Mouse (Mus musculus): ENCODE results near the gene 1700018B08Rik. TPM values are rescaled to one million over a fixed set of nuclear protein-coding genes. Genes with fewer than 3 reads are reported as not detected.

The 1700018B08Rik gene
- polyA plus RNA-seq, 1 experiment from 2014 or later, result not detected

DNA sequence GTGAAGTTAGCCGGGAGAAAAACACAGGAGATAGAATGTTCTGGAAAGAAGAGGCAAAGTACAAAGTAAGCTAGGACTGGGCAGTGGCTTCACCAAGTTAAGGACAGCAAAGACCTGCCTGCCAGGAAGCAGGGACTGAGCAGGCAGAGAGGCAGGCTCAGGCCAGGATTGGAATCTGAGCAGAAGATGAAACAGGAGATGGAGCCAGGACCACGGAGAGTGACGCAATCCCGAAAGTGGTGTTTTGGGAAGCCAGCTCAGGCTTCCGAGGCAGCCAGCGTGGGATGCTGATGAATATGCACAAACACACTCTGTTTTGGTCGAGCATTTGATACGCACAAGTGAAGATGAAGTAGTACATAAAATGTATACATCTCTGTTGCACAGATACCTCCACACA lies 39.5 kb upstream of the 1700018B08Rik start:
- H3K27me3 ChIP-seq (replicated peaks; ENCODE audit: control insufficient read depth, insufficient read depth, low read length), result no peaks in the 10 kb centered on the region
- DNase-seq (ENCODE audit: low spot score) (no peak), ATAC-seq (no peak)
- no peak overlapping the region for H3K4me2 ChIP-seq (ENCODE audit: low read length)
- H3K4me1 ChIP-seq (ENCODE audit: control insufficient read depth, insufficient read depth, low read length), result peaks cover 3% of the 10 kb centered on the region; the same call in 1 of the 2 replicates
- no peak overlapping the region for H3K27ac ChIP-seq (ENCODE audit: low read depth, low read length)
- no peak overlapping the region for H3K9ac ChIP-seq (ENCODE audit: low read length)
- no peaks in the 10 kb centered on the region for H3K9me3 ChIP-seq (replicated peaks; ENCODE audit: control insufficient read depth, low read length)
- H3K4me3 ChIP-seq (ENCODE audit: low read depth, low read length), result no peak overlapping the region
- WGBS, result 65% methylated on average over 8 of the region's 8 CpGs
- no peaks in the 10 kb centered on the region for H3K36me3 ChIP-seq (ENCODE audit: control insufficient read depth, insufficient read depth, low read length)

DNA sequence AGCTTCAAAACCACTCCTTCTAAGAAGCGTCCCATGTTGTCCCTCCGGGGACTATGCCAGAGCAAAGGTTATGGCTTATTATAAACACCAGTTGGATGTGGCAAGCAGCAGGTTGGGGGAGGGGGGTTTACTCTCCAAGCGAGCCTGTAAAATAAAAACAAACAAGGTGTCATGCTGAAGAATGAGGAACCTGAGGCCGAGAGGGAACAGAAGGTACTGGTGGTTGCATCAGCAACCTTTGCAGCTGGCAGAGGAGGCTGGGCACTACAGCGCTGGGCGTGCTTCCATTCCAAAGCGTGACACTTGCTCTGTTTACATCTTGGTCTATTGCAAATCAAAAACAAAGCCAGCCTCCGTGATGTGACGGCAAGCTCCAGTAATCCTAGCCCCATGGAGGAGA lies 36.3 kb upstream of the 1700018B08Rik start:
- Histone ChIP-seq H3K4me3 (ENCODE audit: low read depth, low read length) (no peak overlapping the region), H3K36me3 (ENCODE audit: control insufficient read depth, insufficient read depth, low read length) (no peaks in the 10 kb centered on the region), H3K4me1 (ENCODE audit: control insufficient read depth, insufficient read depth, low read length) (peaks cover 12% of the 10 kb centered on the region), H3K9me3 (replicated peaks; ENCODE audit: control insufficient read depth, low read length) (no peaks in the 10 kb centered on the region), H3K27me3 (replicated peaks; ENCODE audit: control insufficient read depth, insufficient read depth, low read length) (no peaks in the 10 kb centered on the region), H3K27ac (ENCODE audit: low read depth, low read length) (no peak overlapping the region), H3K4me2 (ENCODE audit: low read length) (no peak overlapping the region), H3K9ac (ENCODE audit: low read length) (no peak overlapping the region)
- ATAC-seq, result no peak
- no peak for DNase-seq (ENCODE audit: low spot score)
- WGBS, result 46% methylated on average over 9 of the region's 9 CpGs

DNA sequence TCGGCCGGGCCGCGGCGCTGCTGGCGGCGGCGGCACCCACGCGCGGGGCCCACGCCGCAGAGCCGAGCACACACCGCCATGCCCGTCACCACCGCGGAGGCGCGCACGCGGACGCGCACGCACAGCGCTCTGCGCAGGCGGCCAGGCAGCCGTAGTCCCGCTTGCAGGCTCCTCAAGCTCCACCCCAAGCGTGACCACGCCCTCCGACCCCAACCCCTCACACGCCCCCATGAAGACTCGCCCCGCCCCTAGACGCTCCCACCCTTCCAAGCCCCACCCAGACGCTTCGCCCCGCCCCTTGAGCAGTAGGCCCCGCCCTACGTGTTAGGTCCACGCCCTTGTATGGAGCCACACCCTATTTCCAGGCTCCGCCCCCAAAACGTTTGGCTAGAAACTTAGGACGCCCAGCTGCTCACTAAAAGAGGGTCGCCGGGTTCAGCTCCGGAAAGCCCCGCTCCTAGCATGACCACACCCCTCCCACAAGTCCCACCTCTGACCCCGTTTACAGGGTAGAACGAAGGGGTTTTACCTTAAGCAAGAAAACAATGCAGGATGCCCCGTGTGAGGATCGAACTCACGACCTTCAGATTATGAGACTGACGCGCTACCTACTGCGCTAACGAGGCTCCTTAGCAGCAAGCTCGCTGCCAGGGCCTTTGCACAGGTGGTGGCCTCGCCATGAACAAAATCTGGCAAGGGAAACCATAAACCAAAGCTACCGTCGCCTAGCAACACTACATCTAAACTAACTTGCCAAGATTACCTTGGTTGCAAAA lies 34.7 kb upstream of the 1700018B08Rik start, which contains the start of gene Fbxo31:
Fbxo31 (minus strand) TSS at position 131 of the 776 bp plus-strand sequence.
- H3K4me3 ChIP-seq (ENCODE audit: low read depth, low read length), result peak within 1 kb of the TSS; percentile 87
- peak within 1 kb of the TSS; percentile 55; the same call in 1 of the 2 replicates for H3K27ac ChIP-seq (ENCODE audit: low read depth, low read length)
- DNase-seq (ENCODE audit: low spot score) (peak; percentile 94), ATAC-seq (peak; percentile 94)
- no peaks in the 10 kb centered on the region for H3K27me3 ChIP-seq (replicated peaks; ENCODE audit: control insufficient read depth, insufficient read depth, low read length)
- under 1% methylated on average over 41 of the region's 63 CpGs for WGBS
- H3K9ac ChIP-seq (ENCODE audit: low read length), result peak within 1 kb of the TSS; percentile 87
- peak within 1 kb of the TSS; percentile 80 for H3K4me2 ChIP-seq (ENCODE audit: low read length)
- no peaks in the 10 kb centered on the region for H3K9me3 ChIP-seq (replicated peaks; ENCODE audit: control insufficient read depth, low read length)
- no peaks in the 10 kb centered on the region for H3K36me3 ChIP-seq (ENCODE audit: control insufficient read depth, insufficient read depth, low read length)
- peaks cover 12% of the 10 kb centered on the region for H3K4me1 ChIP-seq (ENCODE audit: control insufficient read depth, insufficient read depth, low read length)

DNA sequence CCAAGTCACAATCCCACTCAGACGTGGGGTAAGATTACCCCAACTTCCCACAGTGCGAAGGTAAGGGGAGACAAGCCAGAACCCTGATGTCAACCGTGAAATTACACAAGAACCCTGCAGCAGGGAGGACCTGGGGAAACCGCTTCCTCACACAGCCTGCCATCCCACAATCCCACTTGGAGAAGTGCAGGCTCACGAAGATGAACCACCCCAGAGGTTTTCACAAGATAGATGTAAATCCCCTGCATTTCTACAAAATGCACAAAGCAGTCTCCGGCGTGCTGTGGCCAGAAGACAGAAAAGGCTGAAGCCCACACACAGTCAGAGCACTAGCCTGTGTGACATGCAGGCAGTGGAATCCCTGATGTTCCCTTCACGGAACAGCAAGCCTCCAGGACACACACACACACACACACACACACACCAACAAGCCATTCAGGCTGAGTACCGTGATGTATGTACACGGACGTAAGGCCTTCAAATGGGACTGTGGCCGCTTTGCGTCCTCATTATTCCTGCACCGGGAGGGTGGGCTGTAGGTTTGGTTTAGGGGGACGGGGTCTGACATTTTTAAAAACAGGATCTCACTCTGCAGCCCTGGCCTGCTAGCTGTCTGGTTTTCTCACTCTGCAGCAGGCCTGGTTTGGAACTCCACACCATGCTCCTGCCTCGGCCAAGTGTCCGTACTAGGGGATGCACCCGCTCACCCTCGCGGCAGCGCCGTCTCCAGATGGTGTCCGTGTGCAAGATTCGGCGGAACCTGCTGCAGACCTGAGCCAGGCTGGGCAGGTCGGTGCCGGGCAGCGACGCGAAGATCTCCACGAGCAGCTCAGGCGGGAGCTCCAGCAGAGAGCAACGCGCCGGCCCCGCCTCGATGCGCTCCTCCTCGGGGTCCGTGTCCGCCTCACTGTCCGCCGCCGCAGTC lies 33.9 kb upstream of the 1700018B08Rik start:
- peak overlapping the region; percentile 87 for H3K4me3 ChIP-seq (ENCODE audit: low read depth, low read length)
- 2% methylated on average over 44 of the region's 44 CpGs for WGBS
- H3K4me2 ChIP-seq (ENCODE audit: low read length), result peak overlapping the region; percentile 80
- ATAC-seq (peak; percentile 26), DNase-seq (ENCODE audit: low spot score) (peak; percentile 51)
- H3K4me1 ChIP-seq (ENCODE audit: control insufficient read depth, insufficient read depth, low read length), result peaks cover 12% of the 10 kb centered on the region
- no peaks in the 10 kb centered on the region for H3K36me3 ChIP-seq (ENCODE audit: control insufficient read depth, insufficient read depth, low read length)
- H3K9me3 ChIP-seq (replicated peaks; ENCODE audit: control insufficient read depth, low read length), result no peaks in the 10 kb centered on the region
- peak overlapping the region; percentile 87 for H3K9ac ChIP-seq (ENCODE audit: low read length)
- no peaks in the 10 kb centered on the region for H3K27me3 ChIP-seq (replicated peaks; ENCODE audit: control insufficient read depth, insufficient read depth, low read length)
- peak overlapping the region; percentile 55; the same call in 1 of the 2 replicates for H3K27ac ChIP-seq (ENCODE audit: low read depth, low read length)

DNA sequence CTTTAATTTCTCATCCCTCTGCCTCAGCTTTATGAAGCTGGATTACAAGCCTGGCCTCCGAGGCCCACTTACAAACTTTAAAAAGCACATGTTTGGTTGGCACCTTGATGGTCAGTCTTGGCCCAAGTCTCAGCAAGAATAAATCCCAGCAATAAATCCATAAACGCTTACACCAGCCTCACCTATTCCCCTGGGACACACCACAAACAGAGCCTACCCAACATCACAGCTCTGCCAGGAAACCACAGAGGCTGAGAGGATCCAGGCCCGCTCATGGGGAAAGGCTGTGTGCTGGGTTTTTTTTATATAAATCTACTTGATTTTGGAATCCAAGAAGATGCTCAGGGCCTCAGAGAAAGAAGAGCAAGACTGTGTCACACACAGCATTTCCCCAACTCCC lies 31.5 kb upstream of the 1700018B08Rik start:
- Histone ChIP-seq H3K4me1 (ENCODE audit: control insufficient read depth, insufficient read depth, low read length) (peaks cover 12% of the 10 kb centered on the region), H3K27ac (ENCODE audit: low read depth, low read length) (no peak overlapping the region), H3K4me3 (ENCODE audit: low read depth, low read length) (no peak overlapping the region), H3K9me3 (replicated peaks; ENCODE audit: control insufficient read depth, low read length) (no peaks in the 10 kb centered on the region), H3K4me2 (ENCODE audit: low read length) (no peak overlapping the region), H3K36me3 (ENCODE audit: control insufficient read depth, insufficient read depth, low read length) (no peaks in the 10 kb centered on the region), H3K27me3 (replicated peaks; ENCODE audit: control insufficient read depth, insufficient read depth, low read length) (no peaks in the 10 kb centered on the region), H3K9ac (ENCODE audit: low read length) (no peak overlapping the region)
- 90% methylated on average over 3 of the region's 3 CpGs for WGBS
- DNase-seq (ENCODE audit: low spot score), result no peak
- no peak for ATAC-seq

DNA sequence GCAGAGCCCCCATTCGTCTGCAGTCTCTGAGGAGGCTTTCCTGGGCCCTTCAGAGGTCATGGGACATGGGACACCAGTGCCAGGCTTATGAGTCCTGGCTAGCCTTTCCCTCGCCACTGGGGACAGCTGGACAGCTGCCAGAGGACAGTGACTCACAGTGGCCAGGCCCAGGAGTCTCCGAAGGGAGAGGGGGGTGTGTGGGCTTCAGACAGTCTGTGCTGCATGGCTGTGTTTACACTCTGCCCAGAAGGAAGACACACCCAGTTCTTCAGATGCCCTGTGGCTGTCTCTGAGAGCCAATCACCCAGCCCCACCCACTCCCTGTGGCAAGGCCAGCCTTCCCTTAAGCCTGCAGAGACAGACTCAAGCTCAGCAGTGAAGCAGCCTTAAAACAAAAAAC lies 29.2 kb upstream of the 1700018B08Rik start:
- Histone ChIP-seq H3K4me2 (ENCODE audit: low read length) (no peak overlapping the region), H3K4me3 (ENCODE audit: low read depth, low read length) (no peak overlapping the region), H3K9me3 (replicated peaks; ENCODE audit: control insufficient read depth, low read length) (no peaks in the 10 kb centered on the region), H3K4me1 (ENCODE audit: control insufficient read depth, insufficient read depth, low read length) (peaks cover 12% of the 10 kb centered on the region), H3K36me3 (ENCODE audit: control insufficient read depth, insufficient read depth, low read length) (no peaks in the 10 kb centered on the region), H3K9ac (ENCODE audit: low read length) (no peak overlapping the region), H3K27me3 (replicated peaks; ENCODE audit: control insufficient read depth, insufficient read depth, low read length) (no peaks in the 10 kb centered on the region), H3K27ac (ENCODE audit: low read depth, low read length) (no peak overlapping the region)
- WGBS, result 40% methylated on average over 3 of the region's 3 CpGs
- ATAC-seq (no peak), DNase-seq (ENCODE audit: low spot score) (no peak)

DNA sequence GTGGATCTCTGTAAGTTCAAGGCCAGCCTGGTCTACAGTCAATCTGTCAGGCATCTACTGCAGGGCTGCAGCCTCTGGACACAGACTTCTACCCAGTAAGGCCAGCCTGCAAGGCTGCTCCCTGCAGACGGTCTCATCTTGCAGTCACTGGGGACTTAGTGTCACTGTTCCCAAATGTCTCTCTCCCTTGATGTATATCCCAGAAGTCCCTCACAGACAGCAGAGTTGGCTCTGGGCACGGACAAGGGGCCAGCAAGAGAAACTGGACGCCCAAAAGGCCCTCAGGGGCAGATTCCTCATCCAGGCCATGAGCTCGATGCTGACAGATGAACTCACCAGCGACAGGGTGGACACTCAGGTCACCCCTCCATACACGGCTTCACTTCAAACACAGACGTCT lies 28.0 kb upstream of the 1700018B08Rik start:
- no peaks in the 10 kb centered on the region for H3K36me3 ChIP-seq (ENCODE audit: control insufficient read depth, insufficient read depth, low read length)
- DNase-seq (ENCODE audit: low spot score) (no peak), ATAC-seq (no peak)
- no peaks in the 10 kb centered on the region for H3K27me3 ChIP-seq (replicated peaks; ENCODE audit: control insufficient read depth, insufficient read depth, low read length)
- peaks cover 6% of the 10 kb centered on the region for H3K4me1 ChIP-seq (ENCODE audit: control insufficient read depth, insufficient read depth, low read length)
- 84% methylated on average over 7 of the region's 7 CpGs for WGBS
- H3K4me2 ChIP-seq (ENCODE audit: low read length), result no peak overlapping the region
- no peaks in the 10 kb centered on the region for H3K9me3 ChIP-seq (replicated peaks; ENCODE audit: control insufficient read depth, low read length)
- no peak overlapping the region for H3K4me3 ChIP-seq (ENCODE audit: low read depth, low read length)
- H3K27ac ChIP-seq (ENCODE audit: low read depth, low read length), result no peak overlapping the region
- H3K9ac ChIP-seq (ENCODE audit: low read length), result no peak overlapping the region

DNA sequence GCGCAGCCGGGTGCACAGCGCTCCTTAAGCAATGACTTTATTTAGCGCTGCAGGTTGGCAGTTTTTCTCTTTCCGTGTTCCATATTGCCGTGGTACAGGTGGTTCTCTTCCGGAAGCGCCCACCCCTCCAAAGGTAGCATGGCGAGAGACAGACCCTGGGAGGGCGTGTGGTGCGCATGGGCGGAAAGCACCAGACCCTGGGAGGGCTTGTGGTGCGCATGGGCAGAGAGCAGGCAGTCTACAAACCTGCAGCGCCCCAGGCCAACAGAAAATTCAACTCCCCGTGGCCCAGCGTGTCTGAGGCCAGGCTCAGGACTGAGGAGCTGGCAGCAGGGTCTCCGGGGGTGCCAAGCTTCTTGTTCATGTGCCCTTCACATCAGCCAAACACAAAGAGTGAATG lies 26.7 kb upstream of the 1700018B08Rik start:
- no peak for DNase-seq (ENCODE audit: low spot score)
- H3K4me3 ChIP-seq (ENCODE audit: low read depth, low read length), result no peak overlapping the region
- no peak overlapping the region for H3K9ac ChIP-seq (ENCODE audit: low read length)
- H3K9me3 ChIP-seq (replicated peaks; ENCODE audit: control insufficient read depth, low read length), result no peaks in the 10 kb centered on the region
- H3K4me1 ChIP-seq (ENCODE audit: control insufficient read depth, insufficient read depth, low read length), result no peaks in the 10 kb centered on the region
- ATAC-seq, result no peak
- H3K27me3 ChIP-seq (replicated peaks; ENCODE audit: control insufficient read depth, insufficient read depth, low read length), result no peaks in the 10 kb centered on the region
- H3K36me3 ChIP-seq (ENCODE audit: control insufficient read depth, insufficient read depth, low read length), result 0 out of 2 replicates have a peak, but pooled peaks cover 3% of the 10 kb centered on the region
- no peak overlapping the region for H3K4me2 ChIP-seq (ENCODE audit: low read length)
- 86% methylated on average over 17 of the region's 17 CpGs for WGBS
- no peak overlapping the region for H3K27ac ChIP-seq (ENCODE audit: low read depth, low read length)
